Mouse (Mus musculus) CD4-positive, CD25-positive, alpha-beta regulatory T cell, adult 4 months (primary cell): ENCODE measurements at regions not wholly inside any gene's neighbourhood (a gene's known extent, or its start where the extent isn't known, plus 50 kb on each side); places are given as distances from the start of the nearest gene placed in this dataset.

Experiments
- ATAC-seq: one replicate; pipeline ENCODE4 v1.8.0; 2017

DNA sequence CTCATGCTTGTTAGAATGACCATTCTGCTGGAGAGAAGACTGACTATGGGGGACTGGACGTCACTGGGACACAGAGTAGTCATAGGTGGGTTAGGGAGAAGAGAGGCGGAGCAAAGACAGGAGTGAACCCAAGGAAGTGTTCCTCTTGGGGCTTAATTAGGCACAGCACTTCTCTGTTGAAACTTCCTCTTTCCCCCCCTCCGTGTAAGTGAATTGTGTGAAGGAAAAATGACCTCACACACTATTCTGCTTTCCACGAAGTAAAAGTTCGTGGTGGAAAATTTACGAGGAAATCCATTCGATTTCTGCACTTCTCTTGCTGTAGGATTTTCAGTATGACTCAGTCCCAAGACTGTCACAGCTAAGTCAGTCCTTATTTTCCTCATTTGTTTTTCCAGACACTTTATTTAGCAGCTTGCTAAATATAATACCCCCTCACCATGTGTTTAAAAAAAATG lies 49.9 kb upstream of the Ado start:
- no peak for ATAC-seq
